Mouse (Mus musculus) layer of hippocampus, adult 11-12 months (tissue): ENCODE data around the gene Dclk1.

Experiments
- DNase-seq: peaks from one replicate; pipeline ENCODE4 v3.0.0; 2022; ENCODE audit warnings: low spot score

Dclk1 gene

GRCm38 (mm10) chr3:55539811-55540293 lies 297.7 kb downstream of the Dclk1 start:
- no peak for DNase-seq

- no peak for DNase-seq
These were observed 298.4 kb downstream of the Dclk1 start for GRCm38 (mm10) chr3:55540406-55541140.

- DNase-seq: no peak
These were observed 299.6 kb downstream of the Dclk1 start for GRCm38 (mm10) chr3:55541799-55542198.

GRCm38 (mm10) chr3:55542310-55542709 lies 300.1 kb downstream of the Dclk1 start:
- DNase-seq: peak; percentile 75

GRCm38 (mm10) chr3:55542947-55543346 lies 300.8 kb downstream of the Dclk1 start:
- DNase-seq: peak; percentile 60

GRCm38 (mm10) chr3:55543929-55544684 lies 301.9 kb downstream of the Dclk1 start:
- DNase-seq: no peak

GRCm38 (mm10) chr3:55545296-55545695 lies 303.1 kb downstream of the Dclk1 start:
- no peak for DNase-seq

GRCm38 (mm10) chr3:55545916-55546315 lies 303.8 kb downstream of the Dclk1 start:
- DNase-seq: no peak

- no peak for DNase-seq
These were observed 304.9 kb downstream of the Dclk1 start for GRCm38 (mm10) chr3:55547106-55547505.

- no peak for DNase-seq
These were observed 307.2 kb downstream of the Dclk1 start for GRCm38 (mm10) chr3:55549376-55549775.

- no peak for DNase-seq
These were observed 308.8 kb downstream of the Dclk1 start for GRCm38 (mm10) chr3:55550962-55551361.

- no peak for DNase-seq
These were observed 309.7 kb downstream of the Dclk1 start for GRCm38 (mm10) chr3:55551912-55552311.

- no peak for DNase-seq
These were observed 310.9 kb downstream of the Dclk1 start for GRCm38 (mm10) chr3:55553031-55553430.

- DNase-seq: no peak
These were observed 313.7 kb downstream of the Dclk1 start for GRCm38 (mm10) chr3:55555848-55556247.

GRCm38 (mm10) chr3:55558570-55558969 lies 316.4 kb downstream of the Dclk1 start:
- no peak for DNase-seq

- DNase-seq: no peak
These were observed 325.3 kb downstream of the Dclk1 start for GRCm38 (mm10) chr3:55567476-55567875.

GRCm38 (mm10) chr3:55569539-55569938 lies 327.4 kb downstream of the Dclk1 start:
- DNase-seq: no peak

- no peak for DNase-seq
These were observed 328.9 kb downstream of the Dclk1 start for GRCm38 (mm10) chr3:55571034-55571433.

GRCm38 (mm10) chr3:55571552-55572296 lies 329.6 kb downstream of the Dclk1 start:
- DNase-seq: peak; percentile 32

- DNase-seq: no peak
These were observed 330.1 kb downstream of the Dclk1 start for GRCm38 (mm10) chr3:55572297-55572681.

GRCm38 (mm10) chr3:55574003-55574402 lies 331.8 kb downstream of the Dclk1 start:
- DNase-seq: peak; percentile 63

- DNase-seq: no peak
These were observed 345.3 kb downstream of the Dclk1 start for GRCm38 (mm10) chr3:55587434-55587971.
